Mouse (Mus musculus): ENCODE measurements at regions not wholly inside any gene's neighbourhood (a gene's known extent, or its start where the extent isn't known, plus 50 kb on each side); places are given as distances from the start of the nearest gene placed in this dataset.

- no peak overlapping the region for H3K9ac ChIP-seq (ENCODE audit: low read length)
- no peaks in the 10 kb centered on the region for H3K27me3 ChIP-seq (replicated peaks; ENCODE audit: control insufficient read depth, insufficient read depth, low read length)
- H3K4me3 ChIP-seq (ENCODE audit: low read depth, low read length), result no peak overlapping the region
- 63% methylated on average over 3 of the region's 3 CpGs for WGBS
- no peaks in the 10 kb centered on the region for H3K4me1 ChIP-seq (replicated peaks; ENCODE audit: control insufficient read depth, insufficient read depth, low read length)
- no peak for ATAC-seq (replicated peaks; ENCODE audit: low FRiP score, low TSS enrichment, low read depth)
- no peaks in the 10 kb centered on the region for H3K36me3 ChIP-seq (ENCODE audit: control insufficient read depth, insufficient read depth, low read length)
- H3K9me3 ChIP-seq (ENCODE audit: control insufficient read depth, low read length), result no peaks in the 10 kb centered on the region
- H3K27ac ChIP-seq (ENCODE audit: low read depth), result no peak overlapping the region
- DNase-seq (ENCODE audit: low spot score), result no peak
- no peak overlapping the region for H3K4me2 ChIP-seq (ENCODE audit: low read length)
Observed at GRCm38 (mm10) chr10:31242442-31242966, 70.7 kb upstream of the Hddc2 start.

- 47% methylated on average over 8 of the region's 8 CpGs for WGBS
- DNase-seq (ENCODE audit: low spot score), result no peak
- H3K4me1 ChIP-seq (replicated peaks; ENCODE audit: control insufficient read depth, insufficient read depth, low read length), result no peaks in the 10 kb centered on the region
Observed at GRCm38 (mm10) chr10:31252584-31253381, 60.4 kb upstream of the Hddc2 start.

GRCm38 (mm10) chr10:31256934-31257333 is 56.2 kb upstream of the Hddc2 start:
- H3K9ac ChIP-seq (ENCODE audit: low read length), result no peak overlapping the region
- ATAC-seq (replicated peaks; ENCODE audit: low FRiP score, low TSS enrichment, low read depth), result peak; percentile 66
- 33% methylated on average over 1 of the region's 1 CpGs for WGBS

More at GRCm38 (mm10) chr10:31252584-31253381, 60.4 kb upstream of the Hddc2 start:
- no peak for ATAC-seq (replicated peaks; ENCODE audit: low FRiP score, low TSS enrichment, low read depth)
- Histone ChIP-seq H3K27ac (ENCODE audit: low read depth) (no peak overlapping the region), H3K27me3 (replicated peaks; ENCODE audit: control insufficient read depth, insufficient read depth, low read length) (no peaks in the 10 kb centered on the region), H3K36me3 (ENCODE audit: control insufficient read depth, insufficient read depth, low read length) (no peaks in the 10 kb centered on the region), H3K9me3 (ENCODE audit: control insufficient read depth, low read length) (no peaks in the 10 kb centered on the region), H3K9ac (ENCODE audit: low read length) (no peak overlapping the region), H3K4me2 (ENCODE audit: low read length) (no peak overlapping the region), H3K4me3 (ENCODE audit: low read depth, low read length) (no peak overlapping the region)

GRCm38 (mm10) chr10:31257611-31258010 is 55.6 kb upstream of the Hddc2 start:
- no peak for ATAC-seq (replicated peaks; ENCODE audit: low FRiP score, low TSS enrichment, low read depth)
- no peaks in the 10 kb centered on the region for H3K36me3 ChIP-seq (ENCODE audit: control insufficient read depth, insufficient read depth, low read length)
- 0 out of 2 replicates have a peak overlapping the region, but pooled peaks have one; percentile 8 for H3K27ac ChIP-seq (ENCODE audit: low read depth)
- no peak overlapping the region for H3K4me3 ChIP-seq (ENCODE audit: low read depth, low read length)
- no peak overlapping the region for H3K9ac ChIP-seq (ENCODE audit: low read length)
- H3K4me1 ChIP-seq (replicated peaks; ENCODE audit: control insufficient read depth, insufficient read depth, low read length), result 0 out of 2 replicates have a peak, but pooled peaks cover 3% of the 10 kb centered on the region
- no peaks in the 10 kb centered on the region for H3K27me3 ChIP-seq (replicated peaks; ENCODE audit: control insufficient read depth, insufficient read depth, low read length)
- no peak for DNase-seq (ENCODE audit: low spot score)
- H3K9me3 ChIP-seq (ENCODE audit: control insufficient read depth, low read length), result no peaks in the 10 kb centered on the region
- no peak overlapping the region for H3K4me2 ChIP-seq (ENCODE audit: low read length)
- 74% methylated on average over 1 of the region's 1 CpGs for WGBS

More at GRCm38 (mm10) chr10:31256934-31257333, 56.2 kb upstream of the Hddc2 start:
- Histone ChIP-seq H3K36me3 (ENCODE audit: control insufficient read depth, insufficient read depth, low read length) (no peaks in the 10 kb centered on the region), H3K27ac (ENCODE audit: low read depth) (no peak overlapping the region), H3K9me3 (ENCODE audit: control insufficient read depth, low read length) (no peaks in the 10 kb centered on the region), H3K4me1 (replicated peaks; ENCODE audit: control insufficient read depth, insufficient read depth, low read length) (0 out of 2 replicates have a peak, but pooled peaks cover 3% of the 10 kb centered on the region), H3K27me3 (replicated peaks; ENCODE audit: control insufficient read depth, insufficient read depth, low read length) (no peaks in the 10 kb centered on the region), H3K4me3 (ENCODE audit: low read depth, low read length) (no peak overlapping the region), H3K4me2 (ENCODE audit: low read length) (no peak overlapping the region)
- no peak for DNase-seq (ENCODE audit: low spot score)

GRCm38 (mm10) chr10:31260914-31261313 is 52.3 kb upstream of the Hddc2 start:
- ATAC-seq (replicated peaks; ENCODE audit: low FRiP score, low TSS enrichment, low read depth) (no peak), DNase-seq (ENCODE audit: low spot score) (no peak)
- Histone ChIP-seq H3K9ac (ENCODE audit: low read length) (no peak overlapping the region), H3K4me3 (ENCODE audit: low read depth, low read length) (no peak overlapping the region), H3K36me3 (ENCODE audit: control insufficient read depth, insufficient read depth, low read length) (no peaks in the 10 kb centered on the region), H3K27ac (ENCODE audit: low read depth) (no peak overlapping the region), H3K9me3 (ENCODE audit: control insufficient read depth, low read length) (no peaks in the 10 kb centered on the region), H3K27me3 (replicated peaks; ENCODE audit: control insufficient read depth, insufficient read depth, low read length) (no peaks in the 10 kb centered on the region), H3K4me1 (replicated peaks; ENCODE audit: control insufficient read depth, insufficient read depth, low read length) (0 out of 2 replicates have a peak, but pooled peaks cover 3% of the 10 kb centered on the region), H3K4me2 (ENCODE audit: low read length) (no peak overlapping the region)
- WGBS, result 51% methylated on average over 7 of the region's 7 CpGs

Data from intestine, embryonic 14.5 days (tissue).